Mouse (Mus musculus) cortical plate, adult 2 months (tissue): ENCODE results near the gene Aig1. TPM values are rescaled to one million over a fixed set of nuclear protein-coding genes. Genes with fewer than 3 reads are reported as not detected.

Experiments used
- H3K27ac ChIP-seq: fragments of 200-500 bp; 2 replicates; pipeline ENCODE4 v1.5.1; 2012; ENCODE audit warnings: low read length, control low read depth, inconsistent platforms; ENCODE audit not compliant: insufficient read depth
- H3K4me1 ChIP-seq: fragments of 200-500 bp; 2 replicates; pipeline ENCODE4 v1.6.1; 2011; ENCODE audit warnings: low read length; ENCODE audit not compliant: control insufficient read depth, insufficient read depth
- H3K4me3 ChIP-seq: fragments of 200-500 bp; 2 replicates; pipeline ENCODE4 v1.5.1; 2011; ENCODE audit warnings: mild to moderate bottlenecking, low read length, control low read depth; ENCODE audit not compliant: insufficient read depth
- CTCF ChIP-seq: fragments of 200-500 bp; IDR thresholded peaks from 2 replicates; pipeline ENCODE4 v1.5.1; 2011; ENCODE audit warnings: mild to moderate bottlenecking, control low read depth, low read length; ENCODE audit not compliant: insufficient read depth; ENCODE audit errors: extremely low read depth
- POLR2A ChIP-seq: fragments of 200-500 bp; IDR thresholded peaks from 2 replicates; pipeline ENCODE4 v1.6.1; 2011; ENCODE audit warnings: mild to moderate bottlenecking, low read length, control low read depth; ENCODE audit not compliant: insufficient read depth; ENCODE audit errors: extremely low read depth
- polyA plus RNA-seq: library from polyadenylated mRNA; depleted of rRNA; stranded (reverse); fragments of >200 nt; gene quantifications from 2 replicates; pipeline ENCODE4 v1.2.3, GENCODE M21; 2012

The Aig1 gene
- polyA plus RNA-seq, 1 experiment = 69.4 TPM

DNA sequence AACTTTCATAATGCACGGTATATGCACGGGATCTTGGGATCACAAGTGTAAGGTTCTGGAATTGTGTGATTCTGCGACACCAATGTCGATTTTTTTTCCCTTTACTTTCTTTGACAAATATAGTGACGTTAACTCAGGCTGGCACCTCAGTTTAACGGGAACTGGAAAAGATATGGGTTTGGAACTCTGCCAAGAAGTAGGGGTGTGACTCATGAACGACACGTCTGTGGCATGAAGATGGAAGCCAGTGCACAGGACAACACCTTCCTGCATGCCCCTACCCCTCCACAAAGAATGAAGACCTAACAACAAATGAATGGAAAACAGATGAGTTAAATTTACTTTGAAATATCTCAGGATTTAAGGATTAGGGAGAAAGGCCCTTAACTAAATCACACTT lies 76.0 kb downstream of the Aig1 start:
- Histone ChIP-seq H3K4me3 (no peak overlapping the region), H3K4me1 (no peaks in the 10 kb centered on the region), H3K27ac (no peak overlapping the region)
- TF ChIP-seq POLR2A (no peak), CTCF (no peak)

DNA sequence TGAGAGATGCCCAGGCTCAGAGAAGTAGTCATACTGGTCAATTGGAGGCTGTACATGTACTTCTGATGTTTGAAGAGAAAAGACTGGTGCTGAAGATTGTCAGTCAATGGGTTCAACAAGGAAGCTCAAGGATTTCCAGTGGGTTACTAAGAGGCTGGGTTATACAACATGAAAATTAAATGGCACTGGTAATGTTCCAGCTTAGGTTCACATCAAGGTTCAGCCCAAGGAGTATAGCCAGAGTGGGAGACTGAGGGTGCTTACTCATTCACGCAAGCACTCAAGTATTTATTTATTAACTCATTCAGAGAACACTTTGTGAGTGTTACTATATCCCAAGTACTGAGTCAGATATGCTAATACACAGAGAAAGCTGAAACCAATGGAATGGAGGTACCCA lies 79.2 kb downstream of the Aig1 start:
- Histone ChIP-seq H3K4me3 (no peak overlapping the region), H3K4me1 (peaks cover 3% of the 10 kb centered on the region), H3K27ac (no peak overlapping the region)
- TF ChIP-seq POLR2A (no peak), CTCF (no peak)

DNA sequence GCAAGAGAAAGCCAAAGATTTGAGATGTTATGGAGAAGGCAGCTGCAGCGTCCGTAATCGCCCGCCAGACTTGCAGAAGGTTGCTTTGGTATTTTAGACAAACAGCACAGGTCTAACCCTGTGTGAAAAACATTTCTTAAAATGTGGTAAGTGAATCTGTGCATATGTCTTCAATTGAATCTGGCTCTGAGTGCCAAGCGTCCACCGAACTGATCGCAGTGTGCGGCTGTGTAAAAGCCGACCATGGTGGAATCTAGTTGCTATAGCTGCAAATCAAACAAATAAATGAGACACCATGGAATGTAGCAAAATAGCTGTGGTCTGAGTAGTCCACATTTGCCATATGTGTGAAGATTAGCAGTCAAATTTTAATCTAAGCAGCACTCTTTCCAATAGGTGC lies 80.7 kb downstream of the Aig1 start:
- peaks cover 3% of the 10 kb centered on the region for H3K4me1 ChIP-seq
- no peak overlapping the region for H3K4me3 ChIP-seq
- no peak overlapping the region for H3K27ac ChIP-seq
- no peak for TF ChIP-seq CTCF

DNA sequence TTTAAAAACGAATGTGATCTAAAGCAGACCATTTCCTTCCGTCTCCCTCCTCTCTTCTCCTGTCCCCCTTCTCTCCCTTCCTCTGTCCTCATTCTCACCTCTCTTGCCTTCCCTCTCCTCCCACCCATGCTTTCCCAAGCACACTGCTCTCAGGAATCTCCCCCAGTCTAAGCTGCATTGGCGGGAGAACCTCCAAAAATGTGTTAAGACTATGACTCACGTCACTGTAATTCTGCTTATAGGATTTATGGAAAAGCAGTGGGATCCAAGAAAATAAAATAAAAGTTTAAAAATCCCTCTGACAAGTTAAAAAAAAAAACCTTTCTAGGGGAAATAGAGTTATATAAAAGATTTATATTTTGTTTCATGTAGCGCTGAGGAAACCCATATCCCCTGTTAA lies 86.0 kb downstream of the Aig1 start:
- no peak for TF ChIP-seq CTCF
- no peak for TF ChIP-seq POLR2A
- Histone ChIP-seq H3K27ac (no peak overlapping the region), H3K4me3 (no peak overlapping the region), H3K4me1 (peaks cover 5% of the 10 kb centered on the region)

DNA sequence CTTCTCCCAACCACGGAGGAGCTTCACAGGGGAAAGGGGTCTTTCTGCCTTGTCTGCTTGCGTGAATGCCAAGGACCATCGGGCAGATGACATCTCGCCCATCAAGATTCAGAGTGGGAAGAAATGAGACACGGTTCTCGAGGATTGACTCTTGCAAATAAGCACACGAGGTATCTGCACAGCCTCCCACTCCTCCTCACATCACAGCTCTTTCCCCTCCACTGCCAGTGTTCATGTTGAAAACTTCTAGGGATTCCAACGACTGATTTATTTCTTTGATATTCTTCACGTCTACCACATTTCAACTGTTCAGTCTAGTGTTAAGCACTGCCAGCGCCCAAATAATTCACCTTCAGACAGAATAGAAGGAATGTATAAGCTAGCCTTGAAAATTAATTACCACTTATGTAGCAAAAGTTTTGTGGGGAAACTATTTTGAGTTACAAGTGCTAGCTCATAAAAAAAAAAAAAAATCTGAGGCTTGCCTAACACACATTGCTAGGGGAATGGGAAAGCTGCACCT lies 86.5 kb downstream of the Aig1 start:
- TF ChIP-seq POLR2A (no peak), CTCF (no peak)
- Histone ChIP-seq H3K4me3 (no peak overlapping the region), H3K27ac (peak overlapping the region; percentile 17; the same call in 1 of the 2 replicates)

DNA sequence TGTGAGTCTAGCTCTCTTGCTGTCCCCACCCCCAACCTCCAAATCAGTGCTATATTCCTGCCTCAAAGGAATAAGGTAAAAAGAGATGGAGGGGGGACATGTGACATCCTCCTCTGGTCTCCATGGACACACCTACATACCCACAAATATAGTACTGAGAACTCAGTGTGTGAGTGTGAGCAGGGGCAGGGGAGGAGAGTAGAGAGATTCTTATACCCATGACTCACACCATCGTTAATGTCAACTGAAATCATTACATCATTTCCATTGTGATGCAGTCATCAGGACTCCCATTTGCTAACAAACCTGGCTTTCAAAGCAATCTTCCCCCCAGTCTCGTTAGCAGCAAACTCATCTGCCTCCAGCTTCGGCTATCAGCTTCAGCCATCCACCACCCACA lies 92.8 kb downstream of the Aig1 start:
- TF ChIP-seq POLR2A (no peak), CTCF (no peak)
- Histone ChIP-seq H3K27ac (no peak overlapping the region), H3K4me1 (peaks cover 1% of the 10 kb centered on the region; the same call in 1 of the 2 replicates), H3K4me3 (no peak overlapping the region)

More for the DNA sequence above, 86.5 kb downstream of the Aig1 start:
- H3K4me1 ChIP-seq = peaks cover 5% of the 10 kb centered on the region

DNA sequence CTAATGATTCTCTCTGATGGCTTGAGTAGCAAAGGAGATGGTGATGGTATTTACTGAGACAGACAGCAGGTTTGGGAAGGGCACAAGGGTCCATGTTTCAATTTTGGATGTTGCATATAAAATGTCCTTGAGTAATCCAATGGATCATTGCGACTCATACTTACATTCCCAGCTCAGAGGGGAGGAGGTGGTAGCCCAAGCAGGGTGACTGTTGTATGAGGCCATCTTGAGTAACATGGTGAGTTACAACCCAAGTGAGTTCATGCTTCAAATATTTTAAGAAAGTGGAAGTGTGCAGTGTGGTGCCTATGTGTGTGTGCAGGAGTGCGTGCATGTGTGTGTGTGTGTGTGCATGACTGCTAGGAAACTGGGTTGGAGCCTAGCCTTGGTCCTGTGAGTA lies 93.4 kb downstream of the Aig1 start:
- TF ChIP-seq CTCF = no peak
- TF ChIP-seq POLR2A = no peak
- Histone ChIP-seq H3K27ac (no peak overlapping the region), H3K4me3 (no peak overlapping the region), H3K4me1 (peaks cover 1% of the 10 kb centered on the region; the same call in 1 of the 2 replicates)

DNA sequence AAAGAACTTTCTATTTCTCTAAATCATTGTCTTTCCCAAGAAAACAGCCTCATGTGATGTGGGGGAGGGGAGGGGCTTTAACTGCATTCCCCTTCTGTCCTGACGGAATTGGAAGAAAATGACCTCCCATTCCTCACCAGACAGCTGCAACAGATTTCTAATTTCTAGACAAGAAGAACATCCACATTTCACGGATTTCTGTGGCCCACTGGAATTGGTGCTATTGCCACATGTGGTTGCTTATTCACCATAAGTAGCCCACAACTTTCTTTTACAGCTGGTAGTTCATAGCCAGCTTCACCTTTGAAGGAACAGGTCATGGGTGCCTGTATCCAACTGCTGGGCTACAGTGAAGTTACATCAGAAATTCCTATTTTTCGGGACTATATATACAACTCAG lies 93.9 kb downstream of the Aig1 start:
- H3K4me3 ChIP-seq = no peak overlapping the region

DNA sequence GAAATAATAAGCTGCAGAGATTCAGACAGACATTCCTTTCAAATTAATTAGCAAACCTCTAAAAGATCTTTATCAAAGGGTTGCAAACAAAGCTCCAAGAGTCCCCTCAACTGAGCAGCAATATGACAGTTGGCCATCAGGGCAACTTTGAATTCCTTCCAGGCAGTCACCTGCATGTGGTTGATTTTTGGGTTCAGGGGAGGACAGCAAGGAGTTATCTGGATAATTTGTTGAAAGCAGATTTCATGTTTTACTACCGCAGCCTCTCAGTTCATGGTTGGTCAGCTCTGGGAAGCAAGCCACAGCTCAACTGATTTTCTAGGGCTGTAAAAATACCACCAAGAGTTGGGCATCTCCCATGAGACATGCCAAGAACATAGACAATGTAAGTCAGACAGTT lies 98.1 kb downstream of the Aig1 start:
- H3K4me1 ChIP-seq = peaks cover 1% of the 10 kb centered on the region; the same call in 1 of the 2 replicates
- no peak overlapping the region for H3K4me3 ChIP-seq
- TF ChIP-seq CTCF = no peak
- no peak for TF ChIP-seq POLR2A
- H3K27ac ChIP-seq = no peak overlapping the region

More for the DNA sequence above, 93.9 kb downstream of the Aig1 start:
- no peak overlapping the region for H3K27ac ChIP-seq
- peaks cover 1% of the 10 kb centered on the region; the same call in 1 of the 2 replicates for H3K4me1 ChIP-seq
- no peak for TF ChIP-seq CTCF
- TF ChIP-seq POLR2A = no peak

DNA sequence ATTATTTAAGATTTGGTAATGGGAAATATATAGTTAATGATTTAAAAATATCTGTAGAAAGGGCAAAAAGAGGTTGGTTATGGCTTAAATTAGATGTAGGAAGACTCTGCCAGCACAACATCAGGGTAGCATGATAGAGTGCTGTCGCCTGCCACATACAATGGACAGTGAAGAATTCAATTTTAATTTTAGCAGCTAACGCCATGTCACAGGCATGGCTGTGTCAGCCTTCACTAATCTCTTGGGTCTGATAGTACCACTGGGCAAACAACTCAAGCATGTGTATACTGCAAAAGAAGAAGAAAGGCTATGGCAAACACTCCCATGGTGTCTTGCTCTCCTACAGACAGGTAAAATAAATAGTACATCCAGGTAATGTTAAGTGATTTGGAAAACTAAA lies 99.0 kb downstream of the Aig1 start:
- no peak for TF ChIP-seq CTCF
- no peak for TF ChIP-seq POLR2A
- no peak overlapping the region for H3K4me3 ChIP-seq
- H3K4me1 ChIP-seq = no peaks in the 10 kb centered on the region
- no peak overlapping the region for H3K27ac ChIP-seq
